Mouse (Mus musculus) R1 (cell line): ENCODE measurements around the gene Filip1l.

Source experiments
- DNase-seq: peaks from one replicate; pipeline ENCODE4 v3.0.0-alpha.2; 2018; ENCODE audit warnings: low read depth, low spot score

The Filip1l gene

DNA sequence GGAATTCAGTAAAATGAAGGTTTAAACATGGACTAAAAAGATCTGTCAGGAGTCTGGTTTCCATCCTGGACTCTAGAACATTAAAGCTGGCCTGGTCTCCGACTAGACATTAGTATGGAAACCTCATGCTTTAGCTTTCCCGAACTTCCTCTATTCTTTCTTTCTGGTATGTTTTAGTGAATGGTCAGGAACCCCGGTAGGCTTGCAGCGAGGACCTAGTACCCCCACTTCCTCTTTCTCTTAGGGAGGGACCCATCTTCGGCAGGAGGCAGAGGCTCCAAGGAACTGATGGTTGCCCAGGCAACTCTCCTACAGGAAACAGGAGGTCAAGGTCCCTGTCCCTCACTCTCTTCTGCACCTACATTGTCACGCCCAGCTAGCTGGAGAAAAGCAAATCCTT lies 43.4 kb downstream of the Filip1l start:
- DNase-seq: peak; percentile 14

DNA sequence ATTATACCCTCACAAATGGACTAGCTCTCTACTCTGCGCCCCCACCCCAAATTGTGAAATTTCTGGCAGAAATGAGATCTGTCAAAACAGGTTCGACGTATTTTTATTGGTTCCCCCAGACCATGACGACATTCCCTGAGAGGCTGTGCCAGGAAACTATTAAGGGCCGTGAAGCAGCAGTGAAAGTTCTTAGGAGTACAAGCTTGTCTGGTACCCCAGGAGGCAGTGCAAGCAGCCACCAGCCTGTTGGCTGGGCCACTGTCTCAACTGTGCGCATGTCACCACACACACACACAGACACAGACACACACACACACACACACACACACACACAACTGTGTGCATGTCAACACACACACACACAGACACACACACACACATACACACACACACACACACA lies 45.0 kb downstream of the Filip1l start:
- no peak for DNase-seq

DNA sequence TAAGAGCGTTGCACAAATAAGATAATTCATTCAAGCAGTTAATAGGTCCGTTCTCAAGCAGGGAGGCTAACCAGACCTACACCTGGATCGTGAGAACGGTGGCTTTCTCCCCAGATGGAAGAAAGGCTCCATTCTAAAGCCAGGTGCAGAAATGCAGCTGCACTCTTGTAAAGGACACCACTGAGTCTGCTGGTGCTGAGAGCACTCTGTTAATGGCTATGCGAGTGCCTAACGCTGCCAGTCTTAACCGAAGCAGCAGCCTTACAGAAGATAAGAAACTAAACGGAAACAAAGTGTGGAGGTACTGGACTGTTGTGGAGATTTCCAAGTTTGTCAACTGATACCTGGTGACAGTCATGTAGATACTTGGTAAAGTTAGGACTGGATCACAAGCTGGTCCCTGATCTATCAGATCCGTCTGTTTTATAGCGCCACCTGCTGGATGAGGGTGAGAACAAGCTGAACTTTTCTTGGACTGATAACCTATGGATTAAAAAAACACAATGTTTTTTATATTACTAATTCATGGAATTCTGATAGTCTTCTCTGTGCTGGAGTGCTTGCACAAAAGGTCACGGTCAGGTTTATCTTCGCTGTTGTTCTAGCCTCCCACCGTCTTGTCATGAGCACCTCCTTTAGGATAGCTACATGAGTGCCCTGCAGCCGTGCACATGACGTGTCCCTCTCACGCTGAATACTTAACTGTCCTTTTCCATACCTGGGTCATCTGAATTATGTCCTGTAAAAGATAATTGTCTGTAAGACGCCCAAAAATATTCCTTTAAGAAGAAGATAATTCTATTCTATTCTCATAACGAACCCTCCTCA lies 45.7 kb downstream of the Filip1l start:
- peak; percentile 72 for DNase-seq

DNA sequence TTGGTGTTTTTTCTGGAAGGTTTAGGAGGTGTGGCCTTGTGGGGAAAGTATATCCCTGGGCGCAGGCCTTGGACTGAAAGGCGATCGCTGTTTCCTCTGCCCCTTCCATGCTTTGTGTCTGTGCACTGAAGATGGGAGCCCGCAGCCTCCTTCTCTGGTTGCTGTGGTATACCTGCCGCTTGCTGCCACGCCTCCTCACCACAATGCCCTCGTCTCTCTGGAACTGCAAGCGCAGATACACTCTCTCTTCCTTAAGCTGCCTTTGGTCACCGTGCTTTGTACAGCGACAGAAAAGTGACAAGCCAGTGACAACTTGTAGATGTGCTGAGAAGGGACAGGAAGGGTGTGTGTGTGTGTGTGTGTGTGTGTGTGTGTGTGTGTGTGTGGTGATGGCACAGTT lies 46.7 kb downstream of the Filip1l start:
- DNase-seq: peak; percentile 8

DNA sequence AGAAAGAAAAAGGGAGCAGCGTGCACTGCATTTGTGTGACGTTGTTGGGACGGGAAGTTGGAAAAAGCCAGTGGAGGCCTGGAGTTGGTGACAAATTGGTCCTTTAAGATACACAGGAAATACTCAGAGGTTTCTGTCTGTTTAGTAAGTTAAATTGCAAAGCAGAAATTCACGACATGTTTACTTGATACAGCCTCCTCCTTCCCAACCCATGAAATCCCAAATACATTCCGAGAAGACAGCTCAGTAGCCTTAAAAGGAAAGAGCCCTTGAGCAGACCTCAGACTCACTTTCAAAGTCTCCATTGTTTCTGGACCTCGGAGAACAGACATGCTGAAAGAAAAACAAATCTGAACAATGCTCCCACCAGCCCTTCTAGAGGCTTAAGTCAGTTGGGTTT lies 48.8 kb downstream of the Filip1l start:
- DNase-seq: no peak

DNA sequence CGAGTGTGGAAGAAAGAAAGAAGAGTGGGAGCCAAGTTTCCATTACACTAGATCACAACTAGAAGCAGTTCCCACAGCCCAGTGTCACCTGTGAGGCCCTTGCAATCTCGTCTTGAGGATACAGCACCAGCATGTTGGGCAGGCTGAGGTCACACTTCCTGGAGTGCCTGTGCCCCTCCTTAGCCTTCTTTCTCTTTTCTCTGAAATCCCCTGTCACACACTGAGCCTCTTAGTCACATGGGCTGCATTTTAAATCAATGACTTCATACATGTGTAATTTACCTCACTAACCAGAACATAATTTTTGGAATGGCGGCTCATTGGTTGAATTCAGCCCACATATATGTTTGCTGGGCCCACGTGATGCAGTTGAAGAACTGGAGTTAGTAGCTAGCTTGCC lies 50.0 kb downstream of the Filip1l start:
- DNase-seq: no peak

DNA sequence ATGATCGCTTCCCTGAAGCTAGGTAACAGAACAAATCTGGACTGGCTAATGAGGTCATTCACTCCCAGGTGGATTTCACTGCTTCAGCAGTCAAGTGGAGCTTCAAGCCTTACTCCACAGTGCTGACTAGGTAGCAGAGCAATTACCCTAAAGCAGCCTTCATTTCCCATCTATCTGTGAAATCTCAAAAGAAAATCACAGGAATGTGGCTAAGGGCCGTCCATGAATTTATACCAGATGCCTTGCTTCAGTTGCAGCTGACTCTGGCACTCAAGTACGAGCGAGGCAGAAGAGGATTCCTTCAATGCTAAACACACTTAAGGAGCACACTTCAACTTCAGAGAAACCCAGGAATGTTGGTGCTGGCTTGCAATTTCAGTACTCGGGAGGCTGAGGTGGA lies 50.9 kb downstream of the Filip1l start:
- no peak for DNase-seq

DNA sequence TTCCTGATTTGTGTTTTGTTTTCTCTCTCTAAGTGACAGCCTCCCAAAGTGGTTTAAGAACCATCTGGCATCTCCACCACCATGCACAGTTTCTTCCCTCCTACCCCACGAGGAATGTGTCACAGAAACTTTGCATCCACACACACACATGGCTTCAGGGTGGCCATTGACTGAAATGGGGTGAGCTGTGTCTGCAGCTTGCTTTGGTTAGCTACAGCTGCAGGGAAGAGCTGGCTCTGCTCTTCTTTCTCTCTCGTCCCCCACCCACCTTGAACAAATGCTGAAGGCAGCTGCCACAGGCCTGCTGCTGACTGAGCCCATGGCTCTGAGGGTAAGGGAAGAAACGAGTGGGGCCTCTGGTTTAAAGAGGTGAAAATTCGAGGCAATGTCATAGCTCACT lies 59.9 kb downstream of the Filip1l start:
- DNase-seq: no peak

DNA sequence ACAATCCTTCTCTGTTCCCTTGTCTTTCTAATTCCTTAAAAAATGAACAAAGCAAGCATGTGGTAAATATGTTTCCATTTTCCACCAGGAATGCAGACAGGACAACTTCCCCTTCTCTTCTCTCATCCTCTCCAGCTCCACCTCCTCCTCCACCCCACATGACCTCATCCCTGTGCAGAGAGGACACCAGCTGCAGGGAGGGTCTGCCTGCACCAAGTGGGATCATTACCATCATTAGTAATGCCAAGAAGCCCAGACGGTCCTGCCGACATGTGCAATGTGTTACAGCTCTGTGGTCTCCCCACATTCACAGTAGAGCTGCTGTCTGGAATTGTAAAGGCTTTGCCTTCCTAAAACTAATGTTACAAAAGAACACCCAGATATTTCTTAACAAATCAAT lies 63.2 kb downstream of the Filip1l start:
- no peak for DNase-seq

DNA sequence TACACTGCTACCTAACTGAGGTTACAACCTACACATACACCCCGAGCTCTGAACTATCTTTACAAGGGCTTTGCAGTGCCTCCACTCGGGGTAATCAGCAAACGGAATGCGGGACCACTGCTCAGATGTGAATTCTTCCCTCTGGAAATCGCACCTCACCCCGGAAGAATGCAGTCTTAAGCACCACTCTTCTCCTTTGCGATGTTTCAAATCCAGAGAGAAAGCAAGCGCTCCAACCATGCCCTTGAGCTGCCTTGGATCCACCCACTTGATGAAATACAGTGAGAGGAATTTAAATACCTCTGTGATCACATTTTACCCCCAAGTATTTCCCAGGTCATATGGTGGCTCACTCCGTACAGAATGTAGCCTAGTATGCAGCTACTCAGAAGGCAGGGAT lies 64.1 kb downstream of the Filip1l start:
- DNase-seq: peak; percentile 52

DNA sequence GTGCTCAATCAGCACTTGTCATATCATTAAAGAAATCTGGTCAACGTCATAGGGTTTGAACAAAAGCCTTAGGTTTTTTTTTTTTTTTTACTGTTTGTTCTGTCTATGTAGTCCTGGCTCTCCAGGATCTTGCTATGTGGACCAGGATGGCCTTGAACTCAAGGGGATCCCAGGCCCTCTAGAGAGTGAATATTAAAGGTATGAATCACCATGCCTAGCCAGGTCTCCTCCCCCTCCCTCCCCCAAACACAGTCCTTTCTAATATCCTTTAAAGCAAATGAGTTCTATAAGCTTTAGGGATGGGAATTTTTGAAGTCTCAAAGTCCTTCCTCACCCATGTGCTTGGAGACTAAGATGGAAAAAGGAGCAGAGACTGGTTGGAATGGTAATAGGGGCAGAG lies 65.1 kb downstream of the Filip1l start:
- DNase-seq: no peak

DNA sequence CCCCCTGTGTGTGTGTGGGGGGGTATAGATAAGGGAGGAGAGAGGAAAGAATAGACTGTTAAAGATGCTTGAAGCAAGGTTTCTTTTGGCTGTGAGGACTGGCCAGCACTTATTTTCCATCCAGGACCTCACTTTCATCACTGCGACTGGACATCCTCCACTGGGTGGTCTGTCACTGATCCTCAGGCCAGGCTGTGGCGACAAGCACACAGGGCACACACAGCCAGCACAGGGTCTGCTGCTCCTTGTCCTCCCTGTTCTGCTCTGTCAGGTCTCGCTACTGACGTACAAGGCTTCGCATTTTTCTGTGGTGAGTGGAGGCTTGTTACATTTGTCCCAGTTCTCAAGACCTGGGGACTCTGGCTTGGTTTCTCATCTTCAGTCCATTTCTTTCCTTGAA lies 66.4 kb downstream of the Filip1l start:
- DNase-seq: no peak

DNA sequence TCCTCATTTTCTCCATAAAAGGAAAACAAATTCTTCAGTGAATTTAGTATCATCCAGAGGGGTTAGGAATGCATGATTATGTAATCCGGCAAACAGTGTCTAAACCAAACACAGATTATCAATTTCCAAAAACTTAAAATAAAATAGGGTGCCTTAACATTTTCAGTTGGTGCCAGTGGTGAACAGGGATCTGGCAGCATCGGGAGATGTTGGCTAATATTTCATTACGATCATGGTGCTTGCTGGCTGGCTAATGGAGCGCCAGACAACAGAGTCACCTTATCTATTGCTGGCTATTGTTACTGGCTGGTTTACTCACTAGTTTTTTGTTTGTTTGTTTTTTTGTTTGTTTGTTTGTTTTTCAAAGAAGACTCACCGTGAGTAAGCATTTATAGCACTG lies 67.0 kb downstream of the Filip1l start:
- DNase-seq: no peak

DNA sequence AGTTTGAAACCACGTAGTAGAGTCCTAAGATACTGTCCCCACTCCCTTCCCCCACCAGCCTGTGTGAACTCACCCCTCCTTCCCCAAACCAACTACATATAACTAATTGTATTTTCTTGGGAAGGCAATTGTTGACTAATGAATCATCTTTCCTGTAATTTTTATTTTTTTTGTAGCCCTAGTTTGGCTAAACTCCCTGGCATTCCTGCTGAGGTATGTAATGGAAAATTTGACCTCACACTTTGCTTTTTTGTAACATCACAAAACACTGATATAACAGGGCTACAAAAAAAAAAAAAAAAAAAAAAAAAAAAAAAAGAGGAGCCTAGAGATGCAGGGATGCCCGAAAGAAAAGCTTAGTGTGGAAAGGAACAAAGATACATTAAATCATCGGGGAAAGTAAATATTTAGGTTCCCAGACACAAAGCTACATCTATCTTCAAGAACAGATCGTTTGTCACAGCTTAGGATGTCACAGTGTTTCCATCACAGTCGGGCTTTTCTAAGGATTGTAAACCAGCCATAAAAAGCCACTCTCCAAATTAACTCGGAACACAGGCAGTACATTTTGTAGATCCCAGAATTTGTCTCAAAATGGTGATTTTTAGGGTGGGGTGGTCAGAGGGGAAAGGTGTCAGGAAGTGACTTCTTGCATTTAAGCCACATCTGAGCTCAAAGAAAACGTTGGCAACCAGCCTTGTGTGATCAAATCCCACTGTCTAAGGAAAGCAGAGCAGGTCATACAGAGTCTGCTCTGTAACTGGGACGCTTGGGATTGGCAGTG lies 68.1 kb downstream of the Filip1l start:
- DNase-seq: no peak

DNA sequence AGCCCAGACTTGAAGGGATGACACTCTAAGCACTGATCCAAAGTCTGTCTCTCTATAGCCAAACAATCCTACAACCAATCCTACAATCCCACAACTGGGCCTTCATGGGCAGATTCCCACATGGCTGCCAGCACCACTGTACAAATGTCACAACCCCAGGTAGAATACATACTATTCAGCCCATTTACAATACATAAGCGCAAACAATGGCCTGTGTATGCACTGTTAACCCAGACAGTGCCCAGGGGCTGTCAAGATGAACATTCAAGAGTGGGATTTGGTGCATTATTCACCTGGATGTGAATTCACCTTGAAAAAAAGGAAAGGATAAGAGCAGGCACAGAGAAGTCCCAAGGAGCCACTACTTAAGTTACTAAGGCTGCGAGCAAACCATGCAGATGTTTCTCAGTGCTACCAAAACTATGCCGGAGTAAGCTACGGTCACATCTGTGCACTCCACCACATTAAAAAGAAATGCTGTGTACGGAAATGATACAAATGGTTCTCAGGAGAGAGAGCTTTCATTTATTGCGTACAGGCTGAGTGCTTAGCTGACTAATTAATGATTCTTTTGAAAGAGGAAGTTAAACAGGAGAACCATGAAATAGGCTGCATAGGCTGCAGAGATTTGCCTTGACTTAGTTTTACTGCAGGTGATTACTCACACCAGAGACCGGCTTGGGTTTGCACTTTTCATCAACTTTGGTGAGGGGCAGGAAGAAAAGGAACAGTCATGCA lies 69.0 kb downstream of the Filip1l start:
- no peak for DNase-seq

DNA sequence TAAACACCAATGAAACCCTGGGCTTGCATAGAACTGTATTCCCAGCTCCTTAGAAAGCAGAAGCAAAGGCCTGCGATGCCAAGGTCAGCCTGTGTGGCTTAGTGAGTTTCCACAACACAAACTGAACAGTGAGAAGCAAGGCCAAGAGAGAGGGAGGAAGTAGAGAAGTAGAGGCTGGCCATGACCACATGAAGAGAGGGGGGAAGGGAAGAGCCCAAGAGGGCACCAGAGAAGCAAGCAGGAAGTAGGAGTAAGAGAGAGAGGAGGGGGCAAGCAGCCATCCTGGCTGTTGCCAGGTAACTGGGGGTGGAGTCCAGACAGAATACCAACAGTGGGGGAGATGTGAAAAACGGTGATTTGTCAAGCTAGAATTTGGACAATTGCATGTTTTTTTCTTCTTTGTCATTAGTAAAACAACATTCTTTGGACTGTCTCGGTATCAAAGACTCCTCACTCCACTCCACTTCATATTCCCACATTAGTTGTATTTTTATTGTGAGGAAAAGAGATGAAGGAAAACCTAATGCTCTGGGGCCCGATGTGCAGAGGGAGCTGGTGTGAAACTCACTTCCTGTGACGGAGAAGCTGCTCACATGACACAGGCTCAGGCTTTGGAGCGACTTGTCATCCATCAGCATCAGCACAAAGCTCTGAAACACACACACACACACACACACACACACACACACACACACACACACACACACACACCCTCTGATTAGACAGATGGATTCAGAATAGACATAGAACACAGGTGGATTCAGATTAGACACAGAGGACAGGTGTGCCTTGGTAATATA lies 70.3 kb downstream of the Filip1l start:
- peak; percentile 51 for DNase-seq

DNA sequence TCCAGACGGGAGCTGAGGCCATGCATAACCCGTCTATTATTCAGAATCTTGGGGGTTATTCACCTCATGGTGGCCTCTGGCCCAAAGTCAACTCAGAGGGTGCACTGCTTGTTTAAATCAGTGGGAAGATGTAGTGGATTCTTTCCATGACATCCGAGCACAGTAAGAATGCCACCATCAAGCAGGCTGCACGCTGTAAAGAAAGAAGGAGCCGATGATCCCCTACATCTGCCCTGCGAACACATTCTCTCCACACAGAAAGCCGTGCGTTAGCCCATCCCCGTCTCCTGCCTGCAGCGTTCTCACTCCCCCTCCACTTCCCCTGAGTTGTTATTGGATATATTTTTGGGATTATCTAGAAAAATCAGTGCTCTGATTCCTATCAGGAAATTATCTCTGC lies 73.8 kb downstream of the Filip1l start:
- DNase-seq: no peak

DNA sequence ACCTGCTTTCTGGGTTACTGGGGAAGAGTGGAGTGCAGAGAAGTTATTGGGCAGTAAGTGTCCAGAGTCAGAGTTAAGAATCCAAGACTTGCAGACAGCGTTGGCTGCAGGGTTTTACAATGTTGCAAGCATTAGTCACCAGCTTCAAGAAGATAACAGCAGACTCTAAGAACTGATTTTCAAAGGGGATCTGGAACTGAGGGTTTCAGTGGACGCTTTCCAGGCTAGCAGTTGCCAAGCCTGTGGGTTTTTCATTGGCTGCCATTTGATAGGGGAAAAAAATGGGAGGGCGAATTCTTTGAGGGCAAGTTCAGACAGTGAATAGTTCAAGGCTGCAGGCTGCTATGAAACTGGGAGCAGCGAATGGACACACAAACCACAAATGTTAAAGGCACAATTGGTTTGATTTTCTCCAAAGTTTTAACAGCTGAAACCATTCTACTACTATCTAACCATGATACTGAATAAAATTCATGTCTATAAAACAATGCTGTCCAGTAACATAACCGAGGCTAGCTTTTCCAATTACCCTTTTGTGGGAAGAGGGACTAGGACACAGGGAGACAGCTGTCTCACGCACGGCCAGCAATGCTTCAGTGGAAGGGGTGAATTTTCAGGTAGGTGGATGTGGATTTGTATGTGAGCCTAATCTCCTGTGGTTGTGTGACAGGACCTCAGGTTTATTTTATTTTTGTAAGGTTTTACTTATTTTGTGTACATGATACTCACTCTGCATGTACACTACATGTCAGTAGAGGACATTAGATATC lies 74.8 kb downstream of the Filip1l start:
- no peak for DNase-seq

DNA sequence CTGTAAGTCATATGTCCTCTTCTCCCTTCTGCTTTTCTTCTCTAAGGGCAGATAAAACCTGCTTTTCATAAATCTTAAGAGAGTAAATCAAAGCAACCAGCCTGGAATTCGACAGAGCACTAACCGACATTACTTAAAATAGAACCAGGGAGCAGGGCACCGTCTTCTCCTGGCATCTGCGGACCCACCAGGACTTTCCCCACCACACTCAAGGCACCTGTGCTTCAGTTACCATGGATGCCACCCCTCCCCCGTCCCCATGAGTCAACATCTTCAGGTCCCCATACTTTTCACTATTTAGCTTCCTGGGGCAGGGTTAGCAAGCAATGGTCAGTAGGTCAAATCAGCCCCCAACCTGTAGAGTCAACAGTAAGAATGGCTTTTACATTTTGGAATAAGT lies 76.1 kb downstream of the Filip1l start:
- DNase-seq: no peak

DNA sequence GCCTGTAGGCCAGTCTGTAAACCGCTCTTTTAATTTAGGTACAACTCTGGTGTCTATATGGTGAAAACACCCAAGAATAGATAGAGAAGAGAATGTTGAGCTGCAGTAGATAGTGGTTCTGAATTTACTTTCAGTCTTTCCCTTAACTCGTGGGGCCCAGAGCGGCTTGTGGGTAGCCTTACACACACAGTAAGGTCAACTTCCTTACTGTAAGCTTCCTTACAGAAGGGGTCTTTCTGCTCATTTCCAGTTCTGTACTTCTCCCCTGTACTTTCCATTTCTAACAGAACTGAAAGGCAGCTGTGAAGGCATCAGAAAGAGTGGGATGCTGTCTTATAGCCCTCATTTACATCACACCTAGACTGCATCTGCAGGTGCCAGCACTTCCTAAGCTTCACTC lies 78.4 kb downstream of the Filip1l start:
- no peak for DNase-seq

DNA sequence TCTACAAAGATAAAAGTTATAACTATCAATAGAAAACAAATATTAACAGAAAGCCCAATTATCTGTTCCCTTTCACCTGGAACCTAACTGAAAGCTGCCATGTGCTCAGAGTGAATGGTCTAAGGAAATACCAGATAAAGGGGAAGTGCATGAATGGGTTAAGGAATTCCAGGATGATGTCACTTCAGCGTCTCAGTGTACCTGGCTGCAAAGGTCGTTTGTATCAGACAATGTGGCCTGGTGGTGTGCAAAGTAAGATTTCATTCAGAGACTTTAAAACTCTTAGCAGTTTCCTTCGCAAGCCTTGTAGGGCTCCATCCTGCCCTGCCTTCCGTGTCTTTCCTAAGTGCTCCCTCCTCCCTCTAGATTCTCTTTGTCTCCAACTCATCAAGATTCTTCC lies 80.3 kb downstream of the Filip1l start:
- DNase-seq: no peak
